Mouse (Mus musculus) neural tube, embryonic 15.5 days (tissue): ENCODE data around the gene Myt1. TPM values are rescaled to one million over a fixed set of nuclear protein-coding genes. Genes with fewer than 3 reads are reported as not detected.

Experiments
- ATAC-seq: fragments of 200-750 bp; cut with Nextera tagmentation; 2 replicates; pipeline ENCODE4 v1.8.0; 2017; ENCODE audit warnings: mild to moderate bottlenecking, moderate TSS enrichment, moderate library complexity; ENCODE audit not compliant: low FRiP score
- H3K27ac ChIP-seq: fragments of 300-500 bp; sonication (generic); replicated peaks from 2 replicates; pipeline ENCODE4 v1.5.1; 2015; ENCODE audit warnings: mild to moderate bottlenecking, inconsistent platforms
- H3K27me3 ChIP-seq: fragments of 300-500 bp; sonication (generic); replicated peaks from 2 replicates; pipeline ENCODE4 v1.6.1; 2015; ENCODE audit warnings: inconsistent platforms
- H3K36me3 ChIP-seq: fragments of 300-500 bp; sonication (generic); 2 replicates; pipeline ENCODE4 v1.6.1; 2015; ENCODE audit warnings: inconsistent platforms
- H3K4me1 ChIP-seq: fragments of 300-500 bp; sonication (generic); 2 replicates; pipeline ENCODE4 v1.6.1; 2015; ENCODE audit warnings: inconsistent platforms
- H3K4me2 ChIP-seq: fragments of 300-500 bp; sonication (generic); 2 replicates; pipeline ENCODE4 v1.6.1; 2015; ENCODE audit warnings: inconsistent platforms, mild to moderate bottlenecking, moderate library complexity
- H3K4me3 ChIP-seq: fragments of 300-500 bp; sonication (generic); replicated peaks from 2 replicates; pipeline ENCODE4 v1.5.1; 2015; ENCODE audit warnings: mild to moderate bottlenecking, inconsistent platforms
- H3K9ac ChIP-seq: fragments of 300-500 bp; sonication (generic); replicated peaks from 2 replicates; pipeline ENCODE4 v1.6.1; 2015; ENCODE audit warnings: mild to moderate bottlenecking, inconsistent platforms
- H3K9me3 ChIP-seq: fragments of 300-500 bp; sonication (generic); replicated peaks from 2 replicates; pipeline ENCODE4 v1.6.1; 2016; ENCODE audit warnings: inconsistent platforms
- WGBS: fragments of 180-500 bp; shearing (Covaris S2); methylation state at CpG from one replicate; pipeline ENCODE4 v1.1.7; 2015; ENCODE audit warnings: mixed read lengths; 5-methylcytosine and 5-hydroxymethylcytosine counted together
- polyA plus RNA-seq: library from polyadenylated mRNA; unstranded; fragments of >200 nt; fragmentation: Nextera tagmentation; extraction: Ambion mirVana; gene quantifications from 2 replicates; pipeline ENCODE4 v1.2.1, GENCODE M21; 2015

Gene Myt1
- polyA plus RNA-seq, 1 experiment from 2014 or later = 15.1 TPM

GRCm38 (mm10) chr2:181863791-181864535 is 100.8 kb downstream of the Myt1 start, which contains the start of gene Polr3k:
TSS of gene Polr3k (plus strand) at chr2:181864337.
- Histone ChIP-seq H3K36me3 (peaks cover 8% of the 10 kb centered on the region), H3K27ac (peak within 1 kb of the TSS; percentile 88), H3K27me3 (no peaks in the 10 kb centered on the region), H3K4me1 (peaks cover 22% of the 10 kb centered on the region), H3K9ac (peak within 1 kb of the TSS; percentile 76), H3K4me3 (peak within 1 kb of the TSS; percentile 70), H3K9me3 (no peaks in the 10 kb centered on the region), H3K4me2 (peak within 1 kb of the TSS; percentile 80)
- ATAC-seq = peak; percentile 100
- WGBS = under 1% methylated on average over 35 of the region's 35 CpGs

- Histone ChIP-seq H3K36me3 (peaks cover 13% of the 10 kb centered on the region), H3K4me3 (peak overlapping the region; percentile 70), H3K4me1 (peaks cover 22% of the 10 kb centered on the region), H3K9me3 (no peaks in the 10 kb centered on the region), H3K9ac (peak overlapping the region; percentile 76), H3K27me3 (no peaks in the 10 kb centered on the region), H3K27ac (peak overlapping the region; percentile 88), H3K4me2 (peak overlapping the region; percentile 80)
- WGBS = 0% methylated on average over 22 of the region's 22 CpGs
- ATAC-seq = peak; percentile 28
These were observed 101.4 kb downstream of the Myt1 start for GRCm38 (mm10) chr2:181864536-181864860.

GRCm38 (mm10) chr2:181866931-181867330 is 103.8 kb downstream of the Myt1 start:
- no peak overlapping the region for H3K9ac ChIP-seq
- no peaks in the 10 kb centered on the region for H3K9me3 ChIP-seq
- H3K27me3 ChIP-seq = no peaks in the 10 kb centered on the region
- H3K4me1 ChIP-seq = peaks cover 22% of the 10 kb centered on the region
- H3K4me2 ChIP-seq = no peak overlapping the region
- H3K4me3 ChIP-seq = no peak overlapping the region
- no peak for ATAC-seq
- H3K36me3 ChIP-seq = peaks cover 25% of the 10 kb centered on the region
- H3K27ac ChIP-seq = no peak overlapping the region
- 60% methylated on average over 5 of the region's 5 CpGs for WGBS

- H3K27ac ChIP-seq = no peak overlapping the region
- H3K9me3 ChIP-seq = no peaks in the 10 kb centered on the region
- H3K9ac ChIP-seq = no peak overlapping the region
- H3K4me2 ChIP-seq = no peak overlapping the region
- H3K36me3 ChIP-seq = peaks cover 25% of the 10 kb centered on the region
- H3K4me3 ChIP-seq = no peak overlapping the region
- peaks cover under 1% of the 10 kb centered on the region for H3K4me1 ChIP-seq
- WGBS = 94% methylated on average over 2 of the region's 2 CpGs
- H3K27me3 ChIP-seq = no peaks in the 10 kb centered on the region
- ATAC-seq = no peak
These were observed 107.9 kb downstream of the Myt1 start for GRCm38 (mm10) chr2:181871039-181871438.

Other genes with a start within 250 kb of the Myt1 start
- 242 and 263 TPM in 2 replicates for gene Dnajc5, start 242.8 kb upstream of the Myt1 start, polyA plus RNA-seq
- gene Uckl1, start 178.4 kb upstream of the Myt1 start, polyA plus RNA-seq = 65.6 and 66.7 TPM in 2 replicates
- 58.2 and 61.1 TPM in 2 replicates for gene Prpf6, start 171.5 kb upstream of the Myt1 start, polyA plus RNA-seq
- 68.1 and 87.0 TPM in 2 replicates for gene Zfp512b, start 170.5 kb upstream of the Myt1 start, polyA plus RNA-seq
- gene Samd10, start 164.1 kb upstream of the Myt1 start, polyA plus RNA-seq = 164 and 191 TPM in 2 replicates
- 0.20 and 1.3 TPM in 2 replicates for gene Gm29797, start 106.3 kb upstream of the Myt1 start, polyA plus RNA-seq
- 21.0 and 21.6 TPM in 2 replicates for gene Sox18, start 91.7 kb upstream of the Myt1 start, polyA plus RNA-seq
- gene Tcea2, start 83.0 kb upstream of the Myt1 start, polyA plus RNA-seq = 43.2 and 44.9 TPM in 2 replicates
- gene Rgs19, start 69.4 kb upstream of the Myt1 start, polyA plus RNA-seq = 66.4 and 68.1 TPM in 2 replicates
- not detected in 2 replicates for gene Lkaaear1, start 64.9 kb upstream of the Myt1 start, polyA plus RNA-seq
- gene Oprl1, start 48.3 kb upstream of the Myt1 start, polyA plus RNA-seq = 72.5 and 87.0 TPM in 2 replicates
- 26.6 and 30.2 TPM in 2 replicates for gene Pcmtd2, start 74.5 kb downstream of the Myt1 start, polyA plus RNA-seq
- gene Polr3k, start 101.0 kb downstream of the Myt1 start, polyA plus RNA-seq = 74.2 and 76.2 TPM in 2 replicates
- not detected in 2 replicates for gene Gm14496, start 227.8 kb downstream of the Myt1 start, polyA plus RNA-seq